Mouse (Mus musculus) liver, postnatal 0 days (tissue): ENCODE measurements at regions not wholly inside any gene's neighbourhood (a gene's known extent, or its start where the extent isn't known, plus 50 kb on each side); places are given as distances from the start of the nearest gene placed in this dataset.

Source experiments
- ATAC-seq: fragments of 200-750 bp; cut with Nextera tagmentation; 2 replicates; pipeline ENCODE4 v1.8.0; 2017; ENCODE audit warnings: mild to moderate bottlenecking, moderate library complexity
- DNase-seq: peaks from one replicate; pipeline ENCODE4 v3.0.0-alpha.2; 2016
- H3K27ac ChIP-seq: fragments of 300-500 bp; sonication (generic); 2 replicates; pipeline ENCODE4 v1.5.1; 2014; ENCODE audit warnings: antibody characterized with exemption, moderate library complexity, mild to moderate bottlenecking, low read depth
- H3K27me3 ChIP-seq: fragments of 300-500 bp; sonication (generic); 2 replicates; pipeline ENCODE4 v1.6.1; 2014; ENCODE audit warnings: low read length, control low read depth, mixed read lengths; ENCODE audit not compliant: insufficient read depth
- H3K36me3 ChIP-seq: fragments of 300-500 bp; sonication (generic); replicated peaks from 2 replicates; pipeline ENCODE4 v1.6.1; 2014; ENCODE audit warnings: mild to moderate bottlenecking, control low read depth, low read length, moderate library complexity, mixed read lengths; ENCODE audit not compliant: insufficient read depth
- H3K4me1 ChIP-seq: fragments of 300-500 bp; sonication (generic); 2 replicates; pipeline ENCODE4 v1.6.1; 2014; ENCODE audit warnings: antibody characterized with exemption, mild to moderate bottlenecking, control low read depth; ENCODE audit not compliant: insufficient read depth
- H3K4me2 ChIP-seq: fragments of 300-500 bp; sonication (generic); 2 replicates; pipeline ENCODE4 v1.6.1; 2014; ENCODE audit warnings: low read depth, mild to moderate bottlenecking, low read length, moderate library complexity, mixed read lengths
- H3K4me3 ChIP-seq: fragments of 300-500 bp; sonication (generic); 2 replicates; pipeline ENCODE4 v1.5.1; 2014; ENCODE audit warnings: low read depth, low read length
- H3K9ac ChIP-seq: fragments of 300-500 bp; sonication (generic); replicated peaks from 2 replicates; pipeline ENCODE4 v1.6.1; 2014; ENCODE audit warnings: mild to moderate bottlenecking, moderate library complexity
- H3K9me3 ChIP-seq: fragments of 300-500 bp; sonication (generic); 2 replicates; pipeline ENCODE4 v1.6.1; 2016; ENCODE audit warnings: mild to moderate bottlenecking, control low read depth, low read length, mixed read lengths
- CTCF ChIP-seq: sonication (generic); IDR thresholded peaks from 2 replicates; pipeline ENCODE4 v1.5.1; 2016; ENCODE audit warnings: antibody characterized with exemption, low read depth
- EP300 ChIP-seq: IDR thresholded peaks from 2 replicates; pipeline ENCODE4 v1.6.1; 2016; ENCODE audit warnings: antibody characterized with exemption, low read depth, mild to moderate bottlenecking
- WGBS: fragments of 180-500 bp; shearing (Covaris S2); extraction: QIAGEN DNeasy Blood & Tissue Kit; methylation state at CpG from one replicate; pipeline ENCODE4 v1.1.7; 2014; ENCODE audit not compliant: insufficient replicate concordance; 5-methylcytosine and 5-hydroxymethylcytosine counted together

DNA sequence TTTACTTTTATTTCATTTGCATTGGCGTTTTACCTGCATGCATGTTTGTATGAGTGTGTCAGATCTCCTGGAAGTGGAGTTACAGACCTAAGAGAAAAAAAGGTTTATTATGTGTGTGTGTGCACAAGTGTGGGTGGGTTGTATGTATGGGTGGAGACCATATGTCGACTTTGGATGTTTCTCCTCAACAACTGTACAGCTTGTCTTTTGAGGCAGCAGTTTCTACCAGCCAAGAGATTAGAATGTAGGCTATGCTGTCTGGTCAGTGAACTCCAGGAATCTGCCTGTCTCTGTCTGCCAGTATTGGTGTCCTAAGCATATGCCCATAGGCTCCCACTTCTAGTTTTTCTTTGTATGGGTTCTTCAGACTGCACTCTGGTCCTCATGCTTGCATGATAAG lies 192.3 kb upstream of the Slc30a5 start:
- TF ChIP-seq EP300 = no peak
- TF ChIP-seq CTCF = no peak
- Histone ChIP-seq H3K9me3 (no peaks in the 10 kb centered on the region), H3K36me3 (no peaks in the 10 kb centered on the region), H3K4me2 (no peak overlapping the region), H3K4me3 (no peak overlapping the region), H3K9ac (no peak overlapping the region), H3K27me3 (no peaks in the 10 kb centered on the region), H3K4me1 (no peaks in the 10 kb centered on the region), H3K27ac (no peak overlapping the region)
- ATAC-seq (no peak), DNase-seq (no peak)
- 67% methylated on average over 2 of the region's 2 CpGs for WGBS

DNA sequence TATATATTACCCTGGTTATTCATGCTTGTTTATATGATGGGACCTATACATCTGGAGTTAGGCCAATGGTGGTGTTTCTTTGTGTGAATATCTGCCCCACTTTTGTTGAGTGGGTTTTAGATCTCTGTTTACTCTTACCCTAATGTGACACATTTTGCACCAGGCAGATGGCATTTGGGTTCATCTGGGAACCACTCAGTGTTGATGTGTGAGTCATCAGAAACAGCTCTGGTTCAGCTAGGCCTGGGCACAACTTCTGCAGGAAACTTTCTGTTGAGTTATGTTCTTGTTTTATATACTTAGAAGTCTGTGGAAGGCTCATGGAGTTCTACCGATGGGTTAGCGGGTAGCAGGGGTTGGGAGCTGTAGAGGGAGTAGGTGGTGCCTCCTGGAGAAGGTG lies 191.7 kb upstream of the Slc30a5 start:
- Histone ChIP-seq H3K27me3 (no peaks in the 10 kb centered on the region), H3K36me3 (no peaks in the 10 kb centered on the region), H3K4me3 (no peak overlapping the region), H3K4me2 (no peak overlapping the region), H3K4me1 (no peaks in the 10 kb centered on the region), H3K9ac (no peak overlapping the region), H3K9me3 (no peaks in the 10 kb centered on the region), H3K27ac (no peak overlapping the region)
- 74% methylated on average over 2 of the region's 2 CpGs for WGBS
- no peak for TF ChIP-seq EP300
- TF ChIP-seq CTCF = no peak
- ATAC-seq (no peak), DNase-seq (no peak)

DNA sequence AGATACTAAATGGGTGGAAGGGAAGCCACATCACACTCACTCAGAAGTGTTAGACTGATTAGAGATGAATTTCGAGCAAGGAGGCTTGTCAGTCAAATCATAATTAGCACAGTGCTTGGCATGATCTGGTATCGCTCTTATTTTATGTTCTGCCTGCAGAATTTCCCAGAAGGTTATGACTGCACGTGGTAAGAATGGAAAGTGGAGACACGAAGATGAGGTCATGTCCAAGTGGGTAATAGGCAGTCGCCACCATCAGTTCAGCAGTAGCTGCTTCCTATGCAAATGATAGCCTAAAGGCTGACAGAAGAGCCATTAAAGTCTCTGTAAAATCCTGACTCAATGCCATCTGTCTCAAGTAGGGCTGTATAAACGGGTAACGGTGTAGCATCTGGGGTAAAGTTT lies 186.0 kb upstream of the Slc30a5 start:
- no peak for TF ChIP-seq EP300
- no peak for TF ChIP-seq CTCF
- H3K4me2 ChIP-seq = no peak overlapping the region
- ATAC-seq = no peak

DNA sequence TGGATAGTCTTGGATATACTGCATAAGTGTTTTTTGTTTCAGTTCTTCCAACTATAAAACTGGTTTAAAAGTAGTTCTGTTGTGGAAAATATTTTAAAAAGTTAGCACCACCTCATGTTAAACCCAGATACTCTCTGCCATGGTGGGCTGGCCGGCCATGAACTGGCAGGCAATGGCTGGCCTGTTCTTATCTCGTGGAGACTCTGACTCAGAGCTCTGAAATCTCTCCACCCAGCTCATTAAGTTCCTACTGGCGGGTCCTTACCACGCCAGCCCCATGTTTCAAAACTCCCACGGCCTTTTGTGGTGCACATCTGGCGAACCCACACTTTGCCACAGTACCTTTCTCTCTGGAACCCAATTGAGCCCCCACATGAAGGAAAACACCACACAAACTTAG lies 183.8 kb upstream of the Slc30a5 start:
- Histone ChIP-seq H3K27me3 (no peaks in the 10 kb centered on the region), H3K4me1 (no peaks in the 10 kb centered on the region), H3K36me3 (no peaks in the 10 kb centered on the region), H3K9ac (no peak overlapping the region), H3K27ac (no peak overlapping the region), H3K4me2 (no peak overlapping the region), H3K4me3 (no peak overlapping the region), H3K9me3 (no peaks in the 10 kb centered on the region)
- TF ChIP-seq CTCF (no peak), EP300 (no peak)
- DNase-seq (no peak), ATAC-seq (no peak)
- WGBS = 56% methylated on average over 6 of the region's 6 CpGs

More for the DNA sequence above, 186.0 kb upstream of the Slc30a5 start:
- no peaks in the 10 kb centered on the region for H3K27me3 ChIP-seq
- no peak overlapping the region for H3K27ac ChIP-seq
- H3K9me3 ChIP-seq = no peaks in the 10 kb centered on the region
- no peak for DNase-seq
- H3K9ac ChIP-seq = no peak overlapping the region
- H3K4me3 ChIP-seq = no peak overlapping the region
- no peaks in the 10 kb centered on the region for H3K36me3 ChIP-seq
- WGBS = 66% methylated on average over 7 of the region's 7 CpGs
- H3K4me1 ChIP-seq = no peaks in the 10 kb centered on the region

GRCm38 (mm10) chr13:101016181-101016580 lies 183.0 kb upstream of the Slc30a5 start:
- WGBS = 19% methylated on average over 1 of the region's 1 CpGs
- no peak overlapping the region for H3K27ac ChIP-seq
- DNase-seq (no peak), ATAC-seq (peak; percentile 45; the same call in 1 of the 2 replicates)
- no peaks in the 10 kb centered on the region for H3K27me3 ChIP-seq
- H3K4me3 ChIP-seq = no peak overlapping the region
- no peaks in the 10 kb centered on the region for H3K4me1 ChIP-seq
- no peaks in the 10 kb centered on the region for H3K9me3 ChIP-seq
- TF ChIP-seq CTCF = no peak
- TF ChIP-seq EP300 = no peak
- H3K9ac ChIP-seq = no peak overlapping the region
- H3K36me3 ChIP-seq = no peaks in the 10 kb centered on the region
- no peak overlapping the region for H3K4me2 ChIP-seq

DNA sequence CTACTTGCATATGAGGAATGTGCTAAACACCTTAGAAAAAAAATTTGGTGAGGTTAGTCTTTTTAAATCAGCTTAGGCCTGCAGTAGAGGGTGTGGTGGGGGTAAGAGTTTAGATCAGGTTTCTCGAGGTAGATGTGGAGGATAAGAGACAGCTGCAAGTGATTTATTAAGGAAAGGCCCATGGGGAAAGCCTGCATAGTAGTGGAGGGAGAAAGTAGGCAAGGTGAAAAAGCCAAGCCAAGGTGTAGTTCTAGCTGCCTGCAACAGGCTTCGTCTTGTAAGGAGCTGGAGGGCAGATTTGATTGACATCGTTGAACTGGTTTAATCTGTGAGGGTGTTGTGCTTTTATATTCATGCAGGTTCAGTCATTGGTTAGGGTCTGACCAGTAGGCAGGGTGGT lies 182.2 kb upstream of the Slc30a5 start:
- ATAC-seq (no peak), DNase-seq (no peak)
- 78% methylated on average over 3 of the region's 3 CpGs for WGBS
- no peak overlapping the region for H3K9ac ChIP-seq
- no peak for TF ChIP-seq EP300
- no peak for TF ChIP-seq CTCF
- no peak overlapping the region for H3K4me2 ChIP-seq
- H3K27ac ChIP-seq = no peak overlapping the region
- H3K4me1 ChIP-seq = no peaks in the 10 kb centered on the region
- no peak overlapping the region for H3K4me3 ChIP-seq
- H3K9me3 ChIP-seq = no peaks in the 10 kb centered on the region
- no peaks in the 10 kb centered on the region for H3K27me3 ChIP-seq
- H3K36me3 ChIP-seq = no peaks in the 10 kb centered on the region

DNA sequence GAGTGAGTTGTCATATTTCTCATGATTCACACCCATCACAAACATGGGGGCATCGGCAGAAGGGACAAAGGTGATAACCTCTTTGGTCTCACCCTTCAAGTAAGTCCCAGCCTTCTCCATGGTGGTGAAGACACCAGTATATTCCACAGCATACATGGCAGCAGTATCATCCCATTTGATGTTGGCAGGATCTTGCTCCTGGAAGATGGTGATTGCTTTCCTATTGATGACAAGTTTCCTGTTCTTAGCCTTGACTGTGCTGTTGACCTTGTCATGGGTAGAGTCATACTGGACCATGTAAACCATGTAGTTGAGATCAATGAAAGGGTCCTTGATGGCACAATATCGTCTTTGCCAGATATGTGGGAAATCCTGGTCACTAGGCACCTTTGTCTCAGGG lies 180.4 kb upstream of the Slc30a5 start:
- Histone ChIP-seq H3K9me3 (no peaks in the 10 kb centered on the region), H3K9ac (no peak overlapping the region), H3K4me1 (no peaks in the 10 kb centered on the region), H3K27ac (no peak overlapping the region), H3K4me3 (no peak overlapping the region), H3K27me3 (no peaks in the 10 kb centered on the region), H3K36me3 (no peaks in the 10 kb centered on the region), H3K4me2 (no peak overlapping the region)
- DNase-seq = no peak
- WGBS = 76% methylated on average over 2 of the region's 2 CpGs
- ATAC-seq = no peak
- TF ChIP-seq EP300 (no peak), CTCF (no peak)
